Comparison of ENCODE assay signal across 8 mouse cellular contexts in the genomic region with DNA sequence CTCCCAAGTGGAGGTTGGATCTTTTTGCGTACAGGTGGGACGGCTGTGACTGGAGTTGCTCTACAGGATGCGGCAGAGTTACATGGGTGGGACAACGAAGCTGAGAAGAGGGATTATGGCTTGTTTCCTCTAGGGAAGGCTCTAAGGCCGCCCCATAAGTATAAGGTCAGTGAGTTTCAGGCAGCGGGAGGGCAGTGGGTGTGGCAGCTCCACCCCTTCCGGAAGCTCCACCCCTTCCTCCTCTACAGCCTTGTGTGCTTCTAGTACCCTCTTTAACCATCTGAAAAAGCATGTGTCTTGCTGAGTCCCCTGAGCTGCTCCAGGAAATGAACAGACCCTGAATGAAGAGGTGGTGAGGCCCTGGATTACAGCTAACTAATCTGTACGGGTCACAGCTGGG.
DNase-seq lines count a peak whose midpoint lies in the region; ATAC-seq and TF ChIP-seq lines count a peak whose summit lies in the region.

No protein-coding gene starts in this region.

- no peak overlapping the region for H3K4me3 ChIP-seq in heart, embryonic 14.5 days (ENCODE audit: control insufficient read depth in 1 of 2, insufficient read depth in 1 of 2, low read depth in 1 of 2, low read length in 2 of 2)
- H3K4me3 ChIP-seq in midbrain, postnatal 0 days (ENCODE audit: low read depth, low read length) = no peak overlapping the region

- no peak for TF ChIP-seq CTCF in midbrain, postnatal 0 days (IDR thresholded peaks at IDR 0.05)

- no peaks in the 10 kb centered on the region for H3K9me3 ChIP-seq in heart, embryonic 14.5 days (ENCODE audit: control insufficient read depth, low read length)
- H3K9me3 ChIP-seq in midbrain, postnatal 0 days (ENCODE audit: low read length) = no peaks in the 10 kb centered on the region

- H3K4me2 ChIP-seq in heart, embryonic 14.5 days (ENCODE audit: low read length) = 0 out of 2 replicates have a peak overlapping the region, but pooled peaks have one; percentile 4
- no peak overlapping the region for H3K4me2 ChIP-seq in midbrain, postnatal 0 days (ENCODE audit: low read depth, low read length, poor library complexity, severe bottlenecking)

- H3K36me3 ChIP-seq in heart, embryonic 14.5 days (ENCODE audit: control insufficient read depth, insufficient read depth, low read length) = no peaks in the 10 kb centered on the region
- H3K36me3 ChIP-seq in midbrain, postnatal 0 days (ENCODE audit: insufficient read depth, low read length) = no peaks in the 10 kb centered on the region

- DNase-seq in A20 (ENCODE audit: low read depth, low spot score) = peak; percentile 73
- DNase-seq in kidney, postnatal 14 days = peak; percentile 61
- no peak for DNase-seq in midbrain, postnatal 0 days (ENCODE audit: low spot score)
- peak; percentile 78 for DNase-seq in thymus, postnatal 4 days
- no peak for DNase-seq in frontal cortex, postnatal 10 days (ENCODE audit: low spot score in 2 of 2)
- DNase-seq in layer of hippocampus, adult 9-11 months = no peak

- H3K9ac ChIP-seq in heart, embryonic 14.5 days (ENCODE audit: low read length) = no peak overlapping the region
- no peak overlapping the region for H3K9ac ChIP-seq in midbrain, postnatal 0 days (replicated peaks; ENCODE audit: low read length, poor library complexity, severe bottlenecking)

- no peaks in the 10 kb centered on the region for H3K27me3 ChIP-seq in heart, embryonic 14.5 days (ENCODE audit: control insufficient read depth, insufficient read depth, low read length)
- no peaks in the 10 kb centered on the region for H3K27me3 ChIP-seq in midbrain, postnatal 0 days (ENCODE audit: insufficient read depth, low read length)

- peak overlapping the region in 1 of 2 experiments; percentile 78; a peak in 3 of 4 replicates for H3K27ac ChIP-seq in heart, embryonic 14.5 days (replicated peaks in 1 of 2; ENCODE audit: control insufficient read depth in 1 of 2, insufficient read depth in 1 of 2, low read depth in 2 of 2, low read length in 2 of 2)
- H3K27ac ChIP-seq in midbrain, postnatal 0 days (ENCODE audit: low read depth, low read length) = peak overlapping the region; percentile 67; the same call in 1 of the 2 replicates

- peaks cover 42 to 49% of the 10 kb centered on the region in 2 experiments for H3K4me1 ChIP-seq in heart, embryonic 14.5 days (ENCODE audit: control insufficient read depth in 2 of 2, insufficient read depth in 2 of 2, low read length in 2 of 2)
- peaks cover 3% of the 10 kb centered on the region; the same call in 1 of the 2 replicates for H3K4me1 ChIP-seq in midbrain, postnatal 0 days (ENCODE audit: insufficient read depth, low read length)

- WGBS in heart, embryonic 14.5 days = 45% methylated on average over 8 of the region's 8 CpGs
- WGBS in midbrain, postnatal 0 days = 22% methylated on average over 8 of the region's 8 CpGs

- ATAC-seq in activated CD4-positive, CD25-positive, alpha-beta regulatory T cell, adult 4 months = peak; percentile 65
- 0 out of 2 replicates have a peak, but pooled peaks have one; percentile 17 for ATAC-seq in heart, embryonic 14.5 days (ENCODE audit: insufficient number of reproducible peaks, insufficient read depth, low FRiP score, low read depth)
- ATAC-seq in midbrain, postnatal 0 days (ENCODE audit: low FRiP score) = no peak

Comparison
In these comparisons a context has a peak if more than half of its experiments do, and no peak if none do; other contexts are left out.
1. DNase-seq: peak in A20 (single experiment), kidney, postnatal 14 days (single experiment) and thymus, postnatal 4 days (single experiment); none in midbrain, postnatal 0 days (single experiment), frontal cortex, postnatal 10 days (0 of 2) and layer of hippocampus, adult 9-11 months (single experiment).